Mouse (Mus musculus): ENCODE measurements around the gene Gpx2. TPM values are rescaled to one million over a fixed set of nuclear protein-coding genes. Genes with fewer than 3 reads are reported as not detected.

The Gpx2 gene
- polyA plus RNA-seq, 1 experiment: not detected

GRCm38 (mm10) chr12:76810491-76810890, 15.1 kb upstream of the Gpx2 start:
- Histone ChIP-seq H3ac (ENCODE audit: control insufficient read depth, insufficient read length) (no peak overlapping the region), H3K4me3 (no peak overlapping the region), H3K79me2 (ENCODE audit: control insufficient read depth, insufficient read depth) (no peaks in the 10 kb centered on the region), H3K27me3 (ENCODE audit: control insufficient read depth, insufficient read depth, insufficient read length) (peaks cover 15% of the 10 kb centered on the region), H3K4me2 (ENCODE audit: low read depth) (no peak overlapping the region), H3K36me3 (ENCODE audit: control insufficient read depth, insufficient read depth) (no peaks in the 10 kb centered on the region)
- no peak for TF ChIP-seq SRF (IDR thresholded peaks at IDR 0.05; ENCODE audit: control insufficient read depth, insufficient read length, low read depth)
- TF ChIP-seq CEBPB (IDR thresholded peaks at IDR 0.05; ENCODE audit: insufficient read depth, poor library complexity, severe bottlenecking): no peak
- TF ChIP-seq POLR2A (IDR thresholded peaks at IDR 0.05; ENCODE audit: insufficient read length, low read depth): no peak
- no peak for TF ChIP-seq USF1 (IDR thresholded peaks at IDR 0.05; ENCODE audit: low read depth)
- no peak for TF ChIP-seq TCF3 (IDR thresholded peaks at IDR 0.05; ENCODE audit: insufficient read length, low read depth)

GRCm38 (mm10) chr12:76807796-76808195, 12.4 kb upstream of the Gpx2 start:
- Histone ChIP-seq H3K79me2 (ENCODE audit: control insufficient read depth, insufficient read depth) (no peaks in the 10 kb centered on the region), H3K4me3 (no peak overlapping the region), H3K36me3 (ENCODE audit: control insufficient read depth, insufficient read depth) (no peaks in the 10 kb centered on the region), H3K27me3 (ENCODE audit: control insufficient read depth, insufficient read depth, insufficient read length) (peaks cover 11% of the 10 kb centered on the region), H3ac (ENCODE audit: control insufficient read depth, insufficient read length) (no peak overlapping the region), H3K4me2 (ENCODE audit: low read depth) (no peak overlapping the region)
- TF ChIP-seq TCF3 (IDR thresholded peaks at IDR 0.05; ENCODE audit: insufficient read length, low read depth) (no peak), SRF (IDR thresholded peaks at IDR 0.05; ENCODE audit: control insufficient read depth, insufficient read length, low read depth) (no peak), POLR2A (IDR thresholded peaks at IDR 0.05; ENCODE audit: insufficient read length, low read depth) (no peak), USF1 (IDR thresholded peaks at IDR 0.05; ENCODE audit: low read depth) (no peak), MYOD1 (IDR thresholded peaks at IDR 0.05; ENCODE audit: control insufficient read depth in 1 of 3, insufficient read length in 2 of 3, low read depth in 2 of 3) (no peak), MAX (IDR thresholded peaks at IDR 0.05; ENCODE audit: low read depth) (no peak), E2F4 (IDR thresholded peaks at IDR 0.05; ENCODE audit: insufficient read depth) (no peak), REST (IDR thresholded peaks at IDR 0.05; ENCODE audit: insufficient read depth, insufficient read length) (no peak), POLR2AphosphoS2 (IDR thresholded peaks at IDR 0.05; ENCODE audit: insufficient read length, low read depth) (no peak), CEBPB (IDR thresholded peaks at IDR 0.05; ENCODE audit: insufficient read depth, poor library complexity, severe bottlenecking) (no peak), MYOG (IDR thresholded peaks at IDR 0.05; ENCODE audit: control insufficient read depth in 1 of 3, insufficient read depth in 1 of 3, insufficient read length in 2 of 3, low read depth in 2 of 3) (no peak), TCF12 (IDR thresholded peaks at IDR 0.05; ENCODE audit: insufficient read depth, poor library complexity, severe bottlenecking) (no peak)

- Histone ChIP-seq H3K4me3 (no peak overlapping the region), H3K27me3 (ENCODE audit: control insufficient read depth, insufficient read depth, insufficient read length) (peaks cover 4% of the 10 kb centered on the region), H3K4me2 (ENCODE audit: low read depth) (no peak overlapping the region), H3K36me3 (ENCODE audit: control insufficient read depth, insufficient read depth) (no peaks in the 10 kb centered on the region), H3K79me2 (ENCODE audit: control insufficient read depth, insufficient read depth) (no peaks in the 10 kb centered on the region), H3ac (ENCODE audit: control insufficient read depth, insufficient read length) (no peak overlapping the region)
- TF ChIP-seq TCF12 (IDR thresholded peaks at IDR 0.05; ENCODE audit: insufficient read depth, poor library complexity, severe bottlenecking): no peak
- TF ChIP-seq E2F4 (IDR thresholded peaks at IDR 0.05; ENCODE audit: insufficient read depth): no peak
- no peak for TF ChIP-seq POLR2A (IDR thresholded peaks at IDR 0.05; ENCODE audit: insufficient read length, low read depth)
- no peak for TF ChIP-seq SRF (IDR thresholded peaks at IDR 0.05; ENCODE audit: control insufficient read depth, insufficient read length, low read depth)
- TF ChIP-seq POLR2AphosphoS2 (IDR thresholded peaks at IDR 0.05; ENCODE audit: insufficient read length, low read depth): no peak
- no peak for TF ChIP-seq MYOG (IDR thresholded peaks at IDR 0.05; ENCODE audit: control insufficient read depth in 1 of 3, insufficient read depth in 1 of 3, insufficient read length in 2 of 3, low read depth in 2 of 3)
- TF ChIP-seq USF1 (IDR thresholded peaks at IDR 0.05; ENCODE audit: low read depth): no peak
- TF ChIP-seq TCF3 (IDR thresholded peaks at IDR 0.05; ENCODE audit: insufficient read length, low read depth): no peak
- TF ChIP-seq REST (IDR thresholded peaks at IDR 0.05; ENCODE audit: insufficient read depth, insufficient read length): no peak
- no peak for TF ChIP-seq MAX (IDR thresholded peaks at IDR 0.05; ENCODE audit: low read depth)
- TF ChIP-seq CEBPB (IDR thresholded peaks at IDR 0.05; ENCODE audit: insufficient read depth, poor library complexity, severe bottlenecking): no peak
- TF ChIP-seq MYOD1 (IDR thresholded peaks at IDR 0.05; ENCODE audit: control insufficient read depth in 1 of 3, insufficient read length in 2 of 3, low read depth in 2 of 3): no peak
These were observed 9.9 kb upstream of the Gpx2 start for GRCm38 (mm10) chr12:76805056-76805811.

- no peak overlapping the region for H3K4me2 ChIP-seq (ENCODE audit: low read depth)
- no peaks in the 10 kb centered on the region for H3K36me3 ChIP-seq (ENCODE audit: control insufficient read depth, insufficient read depth)
- H3ac ChIP-seq (ENCODE audit: control insufficient read depth, insufficient read length): no peak overlapping the region
- H3K4me3 ChIP-seq: no peak overlapping the region
- H3K79me2 ChIP-seq (ENCODE audit: control insufficient read depth, insufficient read depth): no peaks in the 10 kb centered on the region
- TF ChIP-seq MYOG (IDR thresholded peaks at IDR 0.05; ENCODE audit: control insufficient read depth in 1 of 3, insufficient read depth in 1 of 3, insufficient read length in 2 of 3, low read depth in 2 of 3): no peak
- TF ChIP-seq POLR2A (IDR thresholded peaks at IDR 0.05; ENCODE audit: insufficient read length, low read depth): no peak
- TF ChIP-seq TCF3 (IDR thresholded peaks at IDR 0.05; ENCODE audit: insufficient read length, low read depth): no peak
- TF ChIP-seq TCF12 (IDR thresholded peaks at IDR 0.05; ENCODE audit: insufficient read depth, poor library complexity, severe bottlenecking): no peak
- TF ChIP-seq SRF (IDR thresholded peaks at IDR 0.05; ENCODE audit: control insufficient read depth, insufficient read length, low read depth): no peak
- TF ChIP-seq USF1 (IDR thresholded peaks at IDR 0.05; ENCODE audit: low read depth): no peak
- TF ChIP-seq MAX (IDR thresholded peaks at IDR 0.05; ENCODE audit: low read depth): no peak
- no peak for TF ChIP-seq REST (IDR thresholded peaks at IDR 0.05; ENCODE audit: insufficient read depth, insufficient read length)
- TF ChIP-seq E2F4 (IDR thresholded peaks at IDR 0.05; ENCODE audit: insufficient read depth): no peak
- H3K27me3 ChIP-seq (ENCODE audit: control insufficient read depth, insufficient read depth, insufficient read length): peaks cover 10% of the 10 kb centered on the region
These were observed 8.4 kb upstream of the Gpx2 start for GRCm38 (mm10) chr12:76803700-76804252.
